Mouse (Mus musculus): ENCODE measurements at regions not wholly inside any gene's neighbourhood (a gene's known extent, or its start where the extent isn't known, plus 50 kb on each side); places are given as distances from the start of the nearest gene placed in this dataset.

DNA sequence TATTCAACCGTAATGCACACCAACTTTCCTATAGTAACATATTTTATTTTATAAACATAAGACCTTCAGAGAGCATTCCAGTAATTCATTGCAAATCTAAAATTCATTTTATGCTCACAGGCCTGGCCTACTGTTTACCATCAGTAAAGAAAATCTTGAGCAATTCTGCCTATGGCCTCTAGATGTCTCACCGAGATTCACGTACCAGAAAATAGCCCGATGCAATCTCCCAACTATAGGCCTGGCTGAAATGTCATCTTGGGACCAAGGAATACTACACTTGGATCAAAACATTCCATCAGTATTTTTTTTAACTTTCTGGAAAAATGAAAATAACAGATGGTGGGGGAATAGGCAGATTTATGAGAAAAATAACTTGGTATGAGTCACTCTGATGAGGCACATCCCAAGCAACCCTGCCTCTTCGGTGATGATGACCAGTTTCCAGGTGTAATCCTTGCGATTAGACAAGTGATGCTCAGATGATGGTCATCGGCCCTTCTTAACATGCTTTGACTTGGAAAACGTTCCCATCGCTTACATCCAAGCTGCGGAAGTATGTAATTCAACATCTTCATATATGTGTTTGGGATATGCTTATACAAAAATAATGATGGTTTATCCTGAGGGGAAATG is 439.9 kb downstream of the Nyap2 start:
- DNase-seq: peak; percentile 39

DNA sequence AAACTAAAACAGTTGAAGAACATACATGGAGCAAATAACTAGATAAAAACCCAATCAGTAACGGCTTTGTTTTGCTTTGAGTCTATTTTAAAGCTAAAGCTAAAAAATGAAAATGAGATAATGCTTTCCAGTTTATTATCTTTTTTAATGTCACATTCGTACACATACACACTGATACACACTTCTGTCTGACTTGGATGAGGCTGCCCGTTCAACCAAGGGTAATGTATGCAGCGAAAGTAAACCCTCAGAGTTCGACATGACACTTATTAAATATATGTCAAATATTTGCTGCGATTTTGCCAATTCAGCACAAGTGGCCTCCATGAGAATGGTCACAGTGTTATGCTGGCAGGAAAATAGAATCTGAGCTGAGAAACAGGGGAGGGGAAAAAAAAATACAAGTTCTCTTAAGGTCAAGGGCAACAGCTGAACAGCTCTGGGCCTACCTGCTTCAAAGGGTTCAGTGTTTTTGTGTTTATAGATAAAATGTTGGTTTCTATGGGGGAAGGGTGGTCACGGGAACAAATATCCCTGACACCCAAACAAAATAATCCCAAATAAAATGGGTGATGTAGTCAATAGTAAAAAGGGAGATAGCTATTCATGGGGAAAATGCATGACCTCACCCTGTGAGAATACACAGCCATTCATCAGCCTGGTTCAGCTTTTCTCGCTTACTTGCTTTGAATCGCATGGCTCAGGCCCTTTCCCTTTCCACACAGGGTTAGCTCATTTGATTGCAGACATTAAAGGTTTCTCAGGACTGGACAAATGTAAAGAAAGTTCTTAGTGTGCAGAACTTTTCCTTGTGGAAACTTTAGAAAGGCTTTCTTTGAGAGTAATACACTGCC is 443.9 kb downstream of the Nyap2 start:
- DNase-seq: no peak

DNA sequence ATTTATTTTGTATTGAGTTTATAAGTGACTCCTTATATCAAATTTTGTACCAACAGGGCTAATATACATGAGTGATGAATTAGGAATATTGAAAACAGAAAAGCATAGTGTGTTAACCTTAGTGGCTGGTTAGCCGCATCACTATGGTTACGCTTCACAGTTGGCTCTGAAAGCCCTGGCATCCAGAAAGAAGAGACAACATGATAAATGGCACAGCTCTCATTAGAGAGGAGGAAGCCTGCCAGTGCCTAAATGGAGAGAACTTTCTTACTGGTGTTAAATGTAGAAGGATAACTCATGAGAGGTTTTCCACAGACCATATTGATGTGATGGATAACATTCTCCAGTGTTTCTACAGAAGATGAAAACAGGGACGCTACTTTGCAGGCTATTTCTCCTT is 446.2 kb downstream of the Nyap2 start:
- no peak for DNase-seq

DNA sequence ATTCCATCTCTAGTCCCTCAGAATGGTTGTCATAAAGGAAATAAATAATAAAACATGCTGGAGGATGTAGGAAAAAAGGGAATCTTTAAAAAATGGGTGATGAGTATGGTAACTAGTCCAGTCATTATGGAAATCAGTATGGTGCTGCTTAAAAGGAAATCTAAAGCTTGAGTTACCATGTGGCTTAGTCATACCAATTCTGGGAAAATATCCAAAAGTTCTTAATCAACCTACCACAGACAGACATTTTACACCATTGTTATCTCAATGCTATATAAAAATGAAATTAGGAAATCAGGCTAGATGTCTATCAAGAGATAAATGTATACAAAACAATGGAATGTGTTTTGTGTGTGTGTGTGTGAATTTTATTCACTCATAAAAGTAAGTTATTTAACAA is 449.1 kb downstream of the Nyap2 start:
- DNase-seq: no peak

DNA sequence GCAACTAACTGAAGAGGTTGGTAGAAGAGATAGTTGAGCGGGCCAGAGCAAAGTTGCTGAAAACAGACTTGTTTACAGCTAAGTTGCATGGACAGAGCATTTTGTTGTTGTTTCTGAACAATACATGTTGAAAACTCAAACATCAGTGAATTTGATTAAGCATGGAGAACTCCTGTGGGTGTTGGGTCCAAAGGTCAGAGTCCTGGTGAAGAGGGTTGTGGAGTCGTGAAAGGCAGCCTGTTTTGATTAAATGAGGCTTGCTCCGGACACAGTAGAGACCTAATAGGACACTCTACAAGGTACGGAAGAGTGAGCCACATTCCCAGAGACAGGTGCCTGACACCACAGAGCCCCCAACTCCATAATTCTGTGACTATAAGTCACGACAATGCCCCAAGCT is 461.1 kb downstream of the Nyap2 start:
- no peak for DNase-seq

DNA sequence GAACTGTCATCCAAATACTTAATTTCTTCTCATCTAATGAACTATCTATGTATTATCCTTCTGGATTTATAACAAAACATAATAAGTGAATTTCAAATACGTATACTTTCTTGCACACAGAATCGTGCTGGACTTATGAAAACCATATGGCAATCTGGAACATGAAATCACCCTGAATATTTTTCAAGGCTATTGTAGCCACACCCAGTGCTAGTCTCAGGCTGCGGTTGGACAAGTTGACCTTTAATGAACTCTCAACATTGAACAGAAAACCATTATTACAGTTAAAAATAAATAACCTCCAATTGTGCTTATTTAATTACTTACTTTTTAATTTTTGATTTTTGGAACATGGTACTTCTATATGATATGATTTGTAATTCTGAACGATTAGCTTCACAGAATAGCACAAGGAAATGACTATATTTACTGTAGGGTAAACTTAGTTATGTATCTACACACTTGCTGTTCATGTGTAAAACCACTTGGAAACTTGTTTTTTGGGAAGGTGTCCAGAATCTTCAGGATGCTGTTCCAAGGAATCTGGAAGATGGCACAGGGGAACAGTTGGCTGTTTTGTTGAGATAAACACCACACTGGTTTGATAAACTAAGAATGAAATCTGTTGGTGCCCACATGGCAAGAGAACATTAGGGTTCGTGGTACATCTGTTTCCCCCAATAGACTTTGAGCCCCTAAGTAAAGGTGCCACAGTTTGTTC is 463.0 kb downstream of the Nyap2 start:
- no peak for DNase-seq

DNA sequence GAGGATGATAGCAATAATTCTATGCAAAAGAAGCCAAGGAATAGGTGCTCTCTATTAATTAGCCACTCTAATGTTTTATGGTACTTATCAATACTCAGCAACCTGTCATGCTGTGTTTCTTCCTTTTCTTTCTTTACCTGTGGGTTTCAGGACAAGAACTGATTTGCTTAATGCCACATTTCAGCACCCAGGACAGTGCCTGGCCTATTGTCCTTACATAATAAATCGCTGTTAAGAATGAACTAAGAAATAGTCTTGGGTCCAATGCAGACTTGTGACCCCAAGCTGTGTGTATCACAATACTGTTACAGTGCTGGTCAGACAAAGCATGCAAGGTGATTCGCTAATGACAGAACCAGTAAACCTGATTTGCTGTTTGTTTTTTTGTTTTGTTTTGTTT is 472.2 kb downstream of the Nyap2 start:
- DNase-seq: no peak

DNA sequence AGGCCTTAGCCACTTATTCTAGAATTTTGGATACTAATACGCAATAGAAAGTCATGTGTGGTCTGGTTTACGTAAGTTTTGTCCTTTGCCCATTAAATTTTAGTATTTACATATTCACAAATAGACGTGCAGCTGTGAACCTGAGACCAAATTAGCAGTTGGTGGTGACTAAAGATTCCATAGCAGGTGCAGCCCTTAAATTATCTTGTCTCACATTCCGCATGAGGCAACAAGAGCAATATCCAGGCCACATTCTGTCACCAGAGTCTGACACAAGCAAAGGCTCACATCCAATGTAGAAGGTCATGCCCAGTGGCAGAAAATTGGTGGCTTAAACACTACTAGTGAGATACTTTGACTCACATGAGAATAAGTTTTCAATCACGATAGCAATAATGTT is 473.0 kb downstream of the Nyap2 start:
- no peak for DNase-seq

DNA sequence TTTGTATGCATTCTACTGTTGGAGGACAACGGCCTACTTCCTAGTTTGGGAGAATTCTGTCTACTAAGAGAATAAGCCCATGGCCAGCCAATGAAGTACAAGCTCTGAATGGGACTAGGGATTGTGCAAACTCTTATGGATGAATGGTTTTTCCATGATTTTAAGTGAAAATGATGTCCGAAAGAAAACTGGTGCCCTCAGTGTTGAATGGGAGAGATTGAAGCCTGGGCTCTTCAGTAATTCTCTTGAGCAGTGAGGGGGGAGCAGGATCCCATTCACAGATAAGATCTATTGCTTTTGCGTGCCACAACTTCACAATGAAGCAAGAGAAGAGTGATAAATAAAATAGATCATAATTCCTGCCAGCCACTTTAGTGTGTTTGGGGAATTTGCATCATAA is 476.0 kb downstream of the Nyap2 start:
- no peak for DNase-seq

DNA sequence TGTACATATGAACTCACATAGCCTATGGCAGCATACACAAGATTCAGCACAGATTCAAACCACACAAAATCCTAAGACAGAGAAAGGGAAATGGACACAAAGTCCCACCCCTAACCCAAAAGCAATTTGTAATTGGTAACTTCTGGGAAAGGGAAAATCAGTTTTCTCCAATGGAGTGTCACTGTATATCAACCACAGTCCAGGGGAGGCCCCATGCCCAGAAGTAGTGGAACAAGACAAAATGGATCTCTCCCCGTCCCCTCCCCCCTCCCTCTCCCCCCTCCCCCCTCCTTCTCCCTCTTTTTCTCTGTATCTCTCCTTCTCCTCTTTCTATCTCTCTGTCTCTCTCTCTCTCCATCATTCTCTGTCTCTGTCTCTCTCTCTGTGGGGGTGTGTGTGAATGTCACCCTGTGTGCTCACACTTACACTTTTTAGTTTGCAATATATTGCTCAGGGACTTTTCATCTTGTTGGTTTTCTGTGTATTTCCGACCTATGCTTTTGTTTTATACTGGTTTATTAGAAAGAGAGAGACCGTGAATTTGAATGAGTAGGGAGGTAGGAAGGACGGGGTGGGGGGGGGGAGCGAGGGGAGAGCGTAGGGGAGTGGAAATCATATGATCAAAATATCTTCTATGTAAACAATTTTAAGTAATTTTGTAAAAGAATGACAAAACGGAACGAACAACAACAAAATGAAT is 500.4 kb downstream of the Nyap2 start:
- DNase-seq: no peak

DNA sequence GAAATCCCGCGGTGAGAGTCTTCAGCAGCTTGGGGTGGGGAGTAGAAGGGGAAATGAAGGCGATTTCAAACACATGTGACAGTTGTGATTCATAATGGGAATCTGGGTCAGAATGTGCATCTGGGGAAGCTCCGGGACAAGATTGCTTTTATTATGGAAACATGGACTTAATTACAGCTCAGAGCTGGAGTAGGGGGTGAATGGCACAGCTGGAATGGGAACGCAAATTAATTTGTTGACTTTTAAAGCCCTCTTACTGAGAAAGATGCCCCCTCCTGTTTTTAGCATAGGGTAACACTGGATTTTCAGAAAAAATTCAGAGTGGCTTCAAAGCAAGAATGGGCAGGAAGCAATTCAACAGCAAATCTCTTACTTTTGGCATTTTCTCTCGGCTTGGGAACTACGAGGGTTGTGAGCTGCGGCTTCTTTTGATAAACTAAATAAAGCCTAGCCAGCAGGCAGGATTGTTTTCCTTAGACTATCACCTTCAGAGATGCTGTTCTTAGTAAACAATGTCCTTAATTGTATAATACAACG is 501.0 kb downstream of the Nyap2 start:
- peak; percentile 6 for DNase-seq

DNA sequence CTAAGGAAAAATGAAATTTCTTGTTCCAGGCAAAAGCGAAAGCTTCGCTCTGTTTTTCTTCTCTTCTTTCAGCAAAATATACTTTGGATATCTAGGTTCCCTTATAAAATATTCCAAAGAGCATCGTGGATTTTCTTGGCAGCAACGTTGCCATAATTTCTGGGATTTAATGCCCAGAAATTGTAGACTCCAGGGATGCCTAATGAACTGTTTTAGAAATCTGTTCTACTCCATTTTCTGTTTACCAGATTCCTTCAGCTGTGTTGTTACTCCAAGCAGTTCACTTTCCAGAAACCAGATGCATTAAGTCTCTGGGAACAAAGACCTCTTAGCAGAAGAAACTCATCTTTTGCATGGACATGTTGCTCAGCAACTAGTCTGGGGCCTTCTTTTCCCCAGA is 504.5 kb downstream of the Nyap2 start:
- DNase-seq: no peak

DNA sequence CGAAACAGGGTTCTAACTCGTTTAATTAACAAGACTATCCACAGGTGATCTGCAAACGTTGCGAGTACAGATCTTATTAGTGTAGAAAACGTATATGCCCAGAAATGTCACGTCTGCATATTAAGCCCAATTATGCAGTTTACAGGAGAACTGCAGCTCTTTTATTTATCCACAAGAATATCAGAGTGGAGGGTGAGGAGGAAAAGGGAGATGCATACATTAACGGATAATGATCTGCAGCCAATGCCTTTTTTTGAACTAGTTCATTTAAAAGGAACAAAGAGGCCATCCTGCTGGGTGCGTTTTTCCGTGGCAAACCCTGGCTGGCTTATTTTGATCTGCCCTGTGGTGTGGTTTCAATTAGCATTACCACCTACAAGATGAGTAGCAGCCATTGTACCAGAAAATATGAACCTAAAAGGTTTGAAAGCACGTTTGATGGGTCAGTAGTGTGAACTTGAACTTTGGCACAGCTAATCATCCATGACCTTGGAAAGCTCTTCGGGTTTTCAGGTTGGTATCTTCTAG is 511.1 kb downstream of the Nyap2 start:
- no peak for DNase-seq

DNA sequence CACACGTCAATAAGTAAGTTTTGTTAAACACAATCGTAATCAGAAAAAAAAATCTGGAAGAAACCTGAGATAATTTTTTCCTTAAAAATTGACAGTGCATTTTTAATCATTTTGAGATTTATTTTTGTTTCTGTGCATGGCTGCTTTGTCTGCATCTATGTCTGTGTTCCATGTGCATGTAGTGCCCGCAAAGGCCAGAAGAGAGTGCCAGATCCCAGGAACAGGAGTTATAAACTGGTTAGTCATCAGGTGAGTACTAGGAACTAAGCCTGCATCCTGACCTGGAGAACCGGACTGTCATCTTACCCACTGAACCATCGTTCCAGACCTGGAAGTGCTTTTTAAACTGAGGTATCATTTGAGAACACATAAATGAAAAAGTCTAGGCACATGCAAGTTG is 514.9 kb downstream of the Nyap2 start:
- DNase-seq: no peak

DNA sequence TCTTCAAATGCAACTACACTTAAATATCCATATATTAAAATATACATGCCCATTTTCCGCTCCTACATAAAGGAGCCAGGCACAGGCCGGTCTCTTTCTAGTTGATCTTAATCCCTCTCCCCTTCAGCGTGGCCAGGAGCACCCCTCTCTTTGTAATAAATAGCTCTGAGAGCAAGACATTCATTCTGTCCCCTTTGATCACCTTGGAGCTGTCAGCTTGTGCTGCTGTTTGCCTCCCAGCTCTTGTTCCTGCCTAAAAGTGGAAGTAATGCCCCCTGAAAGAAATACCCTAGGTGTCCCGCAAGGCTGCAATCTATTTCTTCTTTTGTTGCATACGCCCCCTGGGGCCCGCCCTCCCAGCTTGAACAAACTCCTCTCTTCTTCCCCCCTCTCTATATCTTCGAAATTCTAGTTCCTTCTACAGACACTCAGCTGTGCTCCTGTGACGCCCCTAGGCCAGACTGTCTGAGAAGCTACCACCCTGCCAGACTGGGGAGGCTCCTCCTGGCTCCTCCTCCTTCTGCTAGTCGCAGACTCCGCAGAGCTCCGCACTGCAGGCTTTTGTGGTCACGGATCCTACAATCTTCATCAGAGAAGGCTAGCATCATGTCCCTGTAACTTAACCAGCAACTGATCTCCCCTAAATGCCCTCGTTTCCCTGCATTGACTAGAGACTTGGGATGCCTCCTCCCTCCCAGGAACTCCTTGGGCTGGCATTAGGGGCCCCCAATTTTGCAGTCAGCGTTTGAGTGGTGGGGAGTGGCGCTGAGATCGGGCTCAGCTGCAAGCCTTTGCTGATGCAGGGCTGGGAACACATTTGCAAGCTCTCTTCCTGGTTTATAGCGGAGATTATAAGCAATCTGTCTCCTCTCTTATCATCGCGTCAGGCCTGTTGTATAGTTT is 516.8 kb downstream of the Nyap2 start:
- DNase-seq: peak; percentile 78

DNA sequence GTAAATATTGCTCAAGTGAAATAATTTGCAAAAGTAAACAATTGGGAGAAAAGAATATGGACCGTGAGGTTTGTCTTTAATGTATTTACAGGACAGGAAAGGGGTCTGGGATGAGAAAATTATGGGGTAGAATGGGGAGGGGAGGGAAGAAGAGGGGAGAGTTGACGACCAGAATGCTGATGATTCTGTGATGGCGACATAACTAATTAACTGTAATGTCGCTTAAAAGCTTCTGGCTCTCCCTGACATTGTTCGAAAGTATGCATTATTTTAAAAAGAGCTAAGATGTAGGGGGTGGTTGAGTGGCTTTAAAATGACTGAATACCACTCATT is 517.4 kb downstream of the Nyap2 start:
- no peak for DNase-seq

DNA sequence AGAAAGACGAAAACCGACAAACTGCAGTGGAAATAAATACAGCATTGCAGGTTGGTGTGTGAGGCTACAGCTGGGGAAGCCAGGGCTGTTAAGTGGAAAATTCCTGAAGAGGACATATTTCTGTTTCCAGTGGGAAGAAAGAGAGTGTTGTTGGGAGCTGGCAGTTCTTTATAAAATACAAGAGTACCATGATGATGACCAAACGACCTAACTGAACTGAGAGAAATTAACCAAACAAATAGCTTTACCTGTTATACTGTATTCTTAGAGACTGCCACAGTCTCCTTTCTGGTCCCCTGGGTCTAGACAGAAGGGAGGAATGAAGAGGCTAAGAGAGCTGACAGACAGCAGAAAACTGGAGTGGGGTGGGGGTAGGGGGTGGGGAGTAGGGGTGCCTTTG is 517.9 kb downstream of the Nyap2 start:
- DNase-seq: no peak

DNA sequence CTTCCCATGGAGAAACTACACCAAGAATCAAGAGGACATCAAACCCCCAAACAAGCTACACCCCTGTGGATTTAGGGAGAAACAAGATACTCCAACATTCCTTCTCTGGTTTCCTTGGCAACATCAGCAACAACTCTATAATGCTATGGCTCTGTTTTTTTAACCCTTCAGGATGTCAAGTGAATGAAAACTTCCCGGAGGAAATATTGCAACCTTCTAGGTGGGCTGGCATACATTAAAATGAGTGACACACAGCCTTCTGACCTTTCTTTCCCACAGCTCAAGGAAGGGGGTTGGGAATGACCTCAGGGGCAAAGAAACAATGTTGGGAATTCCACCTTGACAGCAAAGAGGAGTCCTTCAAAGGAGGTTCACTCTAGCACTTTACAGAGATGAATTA is 532.0 kb downstream of the Nyap2 start:
- DNase-seq: no peak

DNA sequence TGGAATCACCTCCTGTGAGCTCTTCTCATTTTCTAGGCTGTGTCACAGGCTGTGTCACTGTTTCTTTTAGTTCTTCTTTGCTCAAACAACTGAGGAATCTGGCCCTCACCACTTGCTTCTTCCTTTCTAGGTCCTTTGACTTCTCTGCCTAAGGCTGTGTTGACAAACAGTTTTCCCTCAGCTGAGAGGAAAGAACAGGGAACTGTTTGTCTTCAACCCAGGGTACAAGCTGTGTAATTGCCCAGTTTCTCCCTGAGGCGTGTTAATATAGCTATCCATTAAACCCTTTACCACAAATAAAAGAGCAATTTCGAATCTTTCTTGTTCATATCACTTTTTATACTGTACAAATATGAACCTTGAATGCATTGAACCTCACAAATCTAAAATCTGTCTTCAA is 542.1 kb downstream of the Nyap2 start:
- DNase-seq: no peak

DNA sequence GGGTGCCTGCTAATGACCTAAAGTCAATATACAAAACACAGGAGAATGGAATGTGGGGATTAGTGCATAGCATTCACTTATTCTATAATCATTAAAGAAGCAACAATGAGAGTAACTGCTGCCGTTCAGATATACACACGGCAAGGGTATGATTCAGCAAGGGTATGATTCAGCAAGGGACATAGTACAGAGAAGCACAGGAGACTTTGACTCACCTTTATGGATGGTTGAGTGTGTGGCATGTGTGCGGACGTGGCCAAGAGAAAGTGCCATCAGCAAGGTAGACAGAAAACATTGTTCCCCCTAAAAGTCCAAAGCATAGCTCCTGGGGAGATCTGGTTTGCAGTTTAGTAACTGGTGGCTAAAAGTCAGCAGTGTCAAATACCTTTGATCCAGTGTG is 547.4 kb downstream of the Nyap2 start:
- DNase-seq: no peak

DNA sequence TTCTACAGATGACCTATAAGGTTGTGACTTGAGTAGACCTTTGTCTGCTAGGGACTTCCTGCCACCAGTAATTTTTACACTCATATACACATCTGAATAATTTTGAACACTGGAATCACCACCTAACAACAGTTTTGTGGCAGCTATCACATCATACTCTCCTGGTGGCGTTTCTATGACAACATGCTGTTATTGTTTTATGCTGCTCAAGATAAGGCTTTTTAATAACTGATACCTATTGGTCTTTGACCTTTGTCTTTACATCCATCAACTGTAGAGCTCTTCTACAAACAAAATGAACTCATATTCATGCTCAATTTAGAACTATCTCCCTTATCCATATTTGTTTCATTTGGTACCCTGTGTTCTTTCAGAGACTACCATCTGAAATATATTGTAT is 556.0 kb downstream of the Nyap2 start:
- DNase-seq: no peak

DNA sequence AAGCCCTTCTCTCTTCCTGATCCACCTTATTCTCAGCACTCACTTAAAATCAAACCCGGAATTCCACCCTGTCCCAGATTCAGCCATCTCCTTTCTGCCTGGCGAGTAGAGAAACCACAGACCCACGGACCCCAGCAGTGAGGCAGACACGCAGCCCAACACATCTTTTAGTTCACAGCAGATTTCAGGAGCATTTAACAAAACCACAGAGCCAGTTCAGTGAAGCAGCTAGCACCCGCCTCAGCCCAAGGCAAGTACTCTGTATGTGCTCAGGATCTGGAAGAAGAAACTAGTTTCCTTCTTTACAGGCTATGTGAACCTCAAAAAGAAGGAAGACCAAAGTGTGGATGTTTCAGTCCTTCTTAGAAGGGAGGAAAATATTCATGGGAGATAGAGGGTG is 560.6 kb downstream of the Nyap2 start:
- DNase-seq: no peak
